Mouse (Mus musculus) spleen, adult 2 months (tissue): ENCODE data around the gene Map7.

Source experiments
- CTCF ChIP-seq: fragments of 200-500 bp; IDR thresholded peaks from 2 replicates; pipeline ENCODE4 v1.5.1; 2011; ENCODE audit warnings: mild to moderate bottlenecking, inconsistent platforms; ENCODE audit not compliant: insufficient read depth, insufficient read length, insufficient replicate concordance; ENCODE audit errors: extremely low read depth
- POLR2A ChIP-seq: fragments of 200-500 bp; IDR thresholded peaks from 2 replicates; pipeline ENCODE4 v1.6.1; 2011; ENCODE audit warnings: low read depth, low read length, inconsistent platforms

DNA sequence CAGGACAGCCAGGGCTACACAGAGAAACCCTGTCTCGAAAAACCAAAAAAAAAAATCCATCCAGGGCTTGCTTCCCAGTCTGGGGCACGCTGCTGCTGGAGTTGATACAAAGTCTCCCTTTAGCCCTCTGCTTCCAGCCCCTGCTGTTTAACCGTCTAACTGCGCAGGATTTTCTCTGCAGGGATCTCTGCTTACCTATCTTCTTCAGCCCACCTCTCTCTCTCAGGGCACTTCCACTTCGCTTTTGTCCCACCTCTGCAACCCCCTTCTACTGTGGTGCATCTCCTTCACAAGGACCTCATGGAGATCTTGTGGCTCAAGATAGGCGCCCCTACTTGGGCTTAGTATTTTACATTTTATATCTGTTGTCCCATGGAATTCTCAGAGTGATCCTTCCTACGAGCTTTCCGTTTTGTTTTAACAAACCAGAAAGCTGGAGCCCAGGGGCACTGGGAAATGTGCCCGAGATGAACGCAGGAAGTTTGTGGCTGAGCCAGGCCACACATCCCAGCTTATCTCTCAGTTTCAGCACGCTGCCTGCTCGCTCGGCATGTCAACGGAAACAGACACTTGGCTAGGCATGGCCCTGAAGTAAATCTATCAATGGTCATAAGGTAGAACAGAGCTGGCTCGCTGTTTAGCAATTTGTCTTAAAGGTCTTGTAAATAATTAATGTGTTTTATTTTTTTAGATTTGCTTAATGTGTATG is 12.8 kb upstream of the Map7 start:
- no peak for TF ChIP-seq POLR2A
- TF ChIP-seq CTCF, result no peak
